24 mouse cellular contexts compared by ENCODE assay signal in the genomic region with DNA sequence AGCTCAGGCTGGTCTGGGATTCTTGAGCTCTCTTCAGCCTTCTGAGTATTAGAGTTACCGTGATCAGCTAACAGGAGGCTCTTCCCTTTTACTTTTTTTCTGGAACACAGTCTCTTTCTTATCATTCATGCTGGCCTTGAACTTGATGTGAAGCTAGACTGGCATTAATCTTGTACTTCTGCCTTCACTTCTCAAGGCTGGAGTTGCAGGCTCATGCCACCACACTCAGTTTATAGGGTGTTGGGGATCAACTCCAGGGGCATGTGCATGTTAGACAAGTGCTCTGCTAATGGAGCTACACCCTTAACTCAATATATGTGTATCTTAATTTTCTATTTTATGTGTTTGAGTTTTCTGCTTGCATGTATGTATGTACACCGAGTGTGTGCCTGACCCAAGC. TPM values are rescaled to one million over a fixed set of nuclear protein-coding genes. Genes with fewer than 3 reads are reported as not detected.
A peak's percentile ranks its signal among the peaks of the same experiment; 100 is the strongest.
DNase-seq lines count a peak whose midpoint lies in the region; ATAC-seq lines count a peak whose summit lies in the region.
"Had no signal": no experiment of that assay in that cellular context is flagged by ENCODE, and none has a peak within 500 bp of the region (broad histone marks: within the 10 kb centered on the region; RNA-seq: fewer than 3 reads in every experiment).

No protein-coding gene starts in this region.

- no peaks in the 10 kb centered on the region for H3K36me3 ChIP-seq in midbrain, embryonic 14.5 days (ENCODE audit: control insufficient read depth, insufficient read depth, low read length)
- H3K36me3 ChIP-seq: embryonic facial prominence, embryonic 10.5 days; embryonic facial prominence, embryonic 13.5 days; forebrain, embryonic 12.5 days; forebrain, embryonic 15.5 days; heart, embryonic 13.5 days had no signal

- WGBS in midbrain, embryonic 14.5 days, result 89% methylated on average over 2 of the region's 2 CpGs

- no peak overlapping the region for H3K4me2 ChIP-seq in midbrain, embryonic 14.5 days (ENCODE audit: low read length)
- H3K4me2 ChIP-seq: embryonic facial prominence, embryonic 13.5 days; forebrain, embryonic 12.5 days; forebrain, embryonic 15.5 days; heart, embryonic 13.5 days; hindbrain, embryonic 14.5 days had no signal

- peaks cover 6% of the 10 kb centered on the region for H3K4me1 ChIP-seq in midbrain, embryonic 14.5 days (ENCODE audit: control insufficient read depth, insufficient read depth, low read length)

- H3K27me3 ChIP-seq in midbrain, embryonic 14.5 days (ENCODE audit: control insufficient read depth, insufficient read depth, low read length), result no peaks in the 10 kb centered on the region
- H3K27me3 ChIP-seq: embryonic facial prominence, embryonic 13.5 days; forebrain, embryonic 12.5 days; forebrain, embryonic 15.5 days; heart, embryonic 13.5 days; Patski had no signal

- ATAC-seq in midbrain, embryonic 14.5 days (ENCODE audit: low FRiP score, low TSS enrichment), result no peak
- ATAC-seq: forebrain, embryonic 15.5 days; hindbrain, postnatal 0 days; inflammation-experienced regulatory T-cells, adult 6 months; intestine, embryonic 16.5 days; Patski had no signal

- DNase-seq in adrenal gland, adult (ENCODE audit: inconsistent age in 2 of 2, low spot score in 1 of 2), result peak; percentile 79 to 89
- DNase-seq in adrenal gland, postnatal 4 days (ENCODE audit: low spot score in 2 of 2), result no peak
- peak; percentile 17 for DNase-seq in ovary, adult 18-20 months (ENCODE audit: low spot score)
- DNase-seq in ovary, postnatal 36 days (ENCODE audit: low spot score), result no peak
- DNase-seq in adrenal gland, postnatal 25 days, result peak; percentile 24
- DNase-seq in midbrain, embryonic 14.5 days, result no peak
- DNase-seq in left cerebral cortex, adult 18-20 months (ENCODE audit: low spot score in 2 of 2), result no peak
- DNase-seq in embryo, embryonic 9.5 days (ENCODE audit: extremely low spot score), result no peak

- H3K9me3 ChIP-seq in midbrain, embryonic 14.5 days (ENCODE audit: control insufficient read depth, low read length), result no peaks in the 10 kb centered on the region
- H3K9me3 ChIP-seq: embryonic facial prominence, embryonic 10.5 days; embryonic facial prominence, embryonic 13.5 days; forebrain, embryonic 12.5 days; forebrain, embryonic 15.5 days; heart, embryonic 13.5 days had no signal

- no peak overlapping the region for H3K27ac ChIP-seq in midbrain, embryonic 14.5 days (replicated peaks; ENCODE audit: low read depth, low read length)
- H3K27ac ChIP-seq: embryonic facial prominence, embryonic 10.5 days; embryonic facial prominence, embryonic 13.5 days; forebrain, embryonic 12.5 days; forebrain, embryonic 15.5 days; heart, embryonic 13.5 days; hindbrain, embryonic 14.5 days; hindbrain, postnatal 0 days had no signal

- no peak overlapping the region for H3K9ac ChIP-seq in midbrain, embryonic 14.5 days (replicated peaks; ENCODE audit: low read length)
- H3K9ac ChIP-seq: embryonic facial prominence, embryonic 13.5 days; forebrain, embryonic 12.5 days; forebrain, embryonic 15.5 days; heart, embryonic 13.5 days; hindbrain, embryonic 14.5 days had no signal

- H3K4me3 ChIP-seq in midbrain, embryonic 14.5 days (replicated peaks; ENCODE audit: low read depth, low read length), result no peak overlapping the region
- H3K4me3 ChIP-seq: embryonic facial prominence, embryonic 10.5 days; embryonic facial prominence, embryonic 13.5 days; erythroblast, embryonic 14.5 days; forebrain, embryonic 12.5 days; forebrain, embryonic 15.5 days; heart, embryonic 13.5 days had no signal

RNA-seq across cellular contexts. Expression of a gene that starts 25.2 kb away (rescaled TPM):
- 10 to 100 TPM; 95.2 to 96.0 TPM for total RNA-seq in adrenal gland, postnatal 4 days (2021)
- total RNA-seq in adrenal gland, postnatal 25 days (2021), result 166 and 181 TPM in 2 replicates
- 69.9 and 77.0 TPM in 2 replicates for polyA plus RNA-seq in midbrain, embryonic 14.5 days (2014; fragmentation: Nextera tagmentation; extraction: Ambion mirVana)
- total RNA-seq in left cerebral cortex, adult 18-20 months (2021), result 100 to 1,000 TPM; 140 TPM

RNA-seq across cellular contexts. Expression of a gene that starts 57.4 kb away (rescaled TPM):
- total RNA-seq in adrenal gland, postnatal 4 days (2021), result under 1 TPM; 0.48 to 0.68 TPM
- 0.79 and 0.90 TPM in 2 replicates for total RNA-seq in adrenal gland, postnatal 25 days (2021)
- polyA plus RNA-seq in midbrain, embryonic 14.5 days (2014; fragmentation: Nextera tagmentation; extraction: Ambion mirVana), result 0.39 TPM in 1 of 2 replicates, not detected in the other
- not detected for total RNA-seq in left cerebral cortex, adult 18-20 months (2021)
- total RNA-seq: common myeloid progenitor, adult 5-6 weeks; ES-E14; gastrocnemius, adult 8-10 months; gastrocnemius, postnatal 25 days; heart, postnatal 4 days; hindbrain, postnatal 0 days had no signal
- polyA plus RNA-seq: embryonic facial prominence, embryonic 10.5 days; erythroblast, embryonic 14.5 days; forebrain, embryonic 12.5 days; forebrain, embryonic 15.5 days; hindbrain, embryonic 14.5 days had no signal

Comparison
In these comparisons a context has a peak if more than half of its experiments do, and no peak if none do; other contexts are left out.
1. DNase-seq: peak in adrenal gland, adult (2 of 2), ovary, adult 18-20 months (single experiment) and adrenal gland, postnatal 25 days (single experiment); none in adrenal gland, postnatal 4 days (0 of 2), ovary, postnatal 36 days (single experiment), midbrain, embryonic 14.5 days (single experiment), left cerebral cortex, adult 18-20 months (0 of 2) and embryo, embryonic 9.5 days (single experiment).